Mouse (Mus musculus) embryonic facial prominence, embryonic 12.5 days (tissue): Measurements from ENCODE around the gene Defb25. TPM values are rescaled to one million over a fixed set of nuclear protein-coding genes. Genes with fewer than 3 reads are reported as not detected.
A peak's percentile ranks its signal among the peaks of the same experiment; 100 is the strongest.
"Not testable (repeated sequence)": the region's sequence is repeated elsewhere in the genome, so short reads cannot be mapped to it uniquely, and the experiment has no call there.

ENCODE experiments used
- ATAC-seq: fragments of 200-750 bp; cut with Nextera tagmentation; 2 replicates; pipeline ENCODE4 v1.8.0; 2017; ENCODE audit not compliant: insufficient number of reproducible peaks, insufficient read depth, low FRiP score, low TSS enrichment
- H3K27ac ChIP-seq: fragments of 300-500 bp; sonication (generic); 2 replicates; pipeline ENCODE4 v1.5.1; 2016; ENCODE audit warnings: mild to moderate bottlenecking
- H3K27me3 ChIP-seq: fragments of 300-500 bp; sonication (generic); 2 replicates; pipeline ENCODE4 v1.6.1; 2016; ENCODE audit warnings: mild to moderate bottlenecking, moderate library complexity
- H3K36me3 ChIP-seq: fragments of 300-500 bp; sonication (generic); 2 replicates; pipeline ENCODE4 v1.6.1; 2016; ENCODE audit warnings: mild to moderate bottlenecking
- H3K4me1 ChIP-seq: fragments of 300-500 bp; sonication (generic); 2 replicates; pipeline ENCODE4 v1.6.1; 2016
- H3K4me2 ChIP-seq: fragments of 300-500 bp; sonication (generic); replicated peaks from 2 replicates; pipeline ENCODE4 v1.6.1; 2016; ENCODE audit warnings: mild to moderate bottlenecking, moderate library complexity
- H3K4me3 ChIP-seq: fragments of 300-500 bp; sonication (generic); 2 replicates; pipeline ENCODE4 v1.5.1; 2016; ENCODE audit warnings: mild to moderate bottlenecking
- H3K9ac ChIP-seq: fragments of 300-500 bp; sonication (generic); 2 replicates; pipeline ENCODE4 v1.6.1; 2016; ENCODE audit warnings: mild to moderate bottlenecking, moderate library complexity
- H3K9me3 ChIP-seq: fragments of 300-500 bp; sonication (generic); 2 replicates; pipeline ENCODE4 v1.6.1; 2016; ENCODE audit warnings: mild to moderate bottlenecking, moderate library complexity
- WGBS: fragments of 180-500 bp; shearing (Covaris S2); methylation state at CpG from one replicate; pipeline ENCODE4 v1.1.7; 2016; 5-methylcytosine and 5-hydroxymethylcytosine counted together
- polyA plus RNA-seq: library from polyadenylated mRNA; unstranded; fragments of >200 nt; fragmentation: Nextera tagmentation; extraction: Ambion mirVana; gene quantifications from 2 replicates; pipeline ENCODE4 v1.2.1, GENCODE M21; 2016

The Defb25 gene
- polyA plus RNA-seq = not detected in 2 replicates

DNA sequence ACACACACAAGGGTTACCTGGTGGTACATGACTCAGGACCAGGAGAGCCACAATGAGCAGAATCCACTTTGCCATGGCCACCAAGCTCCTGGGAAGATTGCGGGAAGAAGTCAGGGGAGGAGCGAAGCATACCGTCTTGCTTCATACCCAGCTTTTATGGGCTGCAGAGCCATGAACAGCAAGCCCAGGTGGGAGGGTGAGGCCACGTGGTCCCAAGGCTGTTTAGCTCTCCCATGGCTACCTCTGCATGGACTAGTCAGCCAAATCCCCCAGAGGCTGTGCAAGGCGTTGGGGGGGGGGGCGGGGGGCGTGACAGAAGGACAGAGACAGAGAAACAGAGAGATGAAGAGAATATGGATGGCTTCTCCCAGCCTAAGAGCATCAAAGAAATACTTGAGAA, at the start of gene Defb25:
Gene Defb25, minus strand, starts transcription at position 101 of the 400 bp plus-strand sequence.
- no peak within 1 kb of the TSS for H3K9ac ChIP-seq
- no peak within 1 kb of the TSS for H3K27ac ChIP-seq
- H3K27me3 ChIP-seq = peaks cover 29% of the 10 kb centered on the region
- no peak within 1 kb of the TSS for H3K4me3 ChIP-seq
- no peaks in the 10 kb centered on the region for H3K9me3 ChIP-seq
- H3K4me1 ChIP-seq = peaks cover 11% of the 10 kb centered on the region; the same call in 1 of the 2 replicates
- H3K4me2 ChIP-seq = no peak within 1 kb of the TSS
- ATAC-seq = no peak
- 84% methylated on average over 7 of the region's 7 CpGs for WGBS
- no peaks in the 10 kb centered on the region for H3K36me3 ChIP-seq

DNA sequence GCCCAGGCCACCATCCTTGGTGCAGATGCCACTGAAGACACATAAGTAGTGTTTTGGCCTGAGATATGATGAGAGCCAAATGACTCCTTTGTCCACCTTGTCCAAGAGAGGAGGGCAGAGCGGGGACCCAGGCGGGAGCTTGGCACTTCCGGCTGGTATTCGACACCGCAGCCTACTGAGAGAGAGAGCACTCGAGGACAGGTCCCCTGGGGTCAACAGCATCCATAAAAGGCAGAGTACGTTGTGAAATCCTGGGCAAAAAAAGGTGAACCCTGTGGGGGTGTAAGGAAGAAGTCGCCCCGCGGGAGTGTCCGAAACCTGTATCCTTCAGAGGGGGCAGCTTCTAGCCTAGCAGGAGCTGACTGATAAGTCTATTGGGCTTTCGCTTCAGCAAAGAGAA, 49.3 kb upstream of the Defb25 start:
- Histone ChIP-seq H3K27me3 (no peaks in the 10 kb centered on the region), H3K4me3 (peak overlapping the region; percentile 99), H3K27ac (no peak overlapping the region), H3K4me1 (peaks cover 31% of the 10 kb centered on the region), H3K9ac (peak overlapping the region; percentile 98), H3K36me3 (peaks cover 44% of the 10 kb centered on the region), H3K9me3 (no peaks in the 10 kb centered on the region), H3K4me2 (peak overlapping the region; percentile 69)
- ATAC-seq = no peak
- 75% methylated on average over 12 of the region's 12 CpGs for WGBS

- no peaks in the 10 kb centered on the region for H3K9me3 ChIP-seq
- peak overlapping the region; percentile 98 for H3K9ac ChIP-seq
- WGBS = 33% methylated on average over 5 of the region's 5 CpGs
- H3K27me3 ChIP-seq = no peaks in the 10 kb centered on the region
- peak overlapping the region; percentile 99 for H3K4me3 ChIP-seq
- H3K36me3 ChIP-seq = peaks cover 39% of the 10 kb centered on the region
- ATAC-seq = no peak
- H3K4me1 ChIP-seq = peaks cover 31% of the 10 kb centered on the region
- H3K4me2 ChIP-seq = peak overlapping the region; percentile 69
- peak overlapping the region; percentile 98; the same call in 1 of the 2 replicates for H3K27ac ChIP-seq
Observed at GRCm38 (mm10) chr2:152671642-152671999, 48.8 kb upstream of the Defb25 start.

GRCm38 (mm10) chr2:152670983-152671641, 48.3 kb upstream of the Defb25 start:
- H3K9ac ChIP-seq = peak overlapping the region; percentile 98
- H3K27ac ChIP-seq = peak overlapping the region; percentile 98
- WGBS = 53% methylated on average over 9 of the region's 9 CpGs
- H3K4me2 ChIP-seq = peak overlapping the region; percentile 69
- peak overlapping the region; percentile 99 for H3K4me3 ChIP-seq
- H3K27me3 ChIP-seq = no peaks in the 10 kb centered on the region
- peaks cover 34% of the 10 kb centered on the region for H3K36me3 ChIP-seq
- ATAC-seq = no peak
- H3K9me3 ChIP-seq = no peaks in the 10 kb centered on the region
- peaks cover 31% of the 10 kb centered on the region for H3K4me1 ChIP-seq

DNA sequence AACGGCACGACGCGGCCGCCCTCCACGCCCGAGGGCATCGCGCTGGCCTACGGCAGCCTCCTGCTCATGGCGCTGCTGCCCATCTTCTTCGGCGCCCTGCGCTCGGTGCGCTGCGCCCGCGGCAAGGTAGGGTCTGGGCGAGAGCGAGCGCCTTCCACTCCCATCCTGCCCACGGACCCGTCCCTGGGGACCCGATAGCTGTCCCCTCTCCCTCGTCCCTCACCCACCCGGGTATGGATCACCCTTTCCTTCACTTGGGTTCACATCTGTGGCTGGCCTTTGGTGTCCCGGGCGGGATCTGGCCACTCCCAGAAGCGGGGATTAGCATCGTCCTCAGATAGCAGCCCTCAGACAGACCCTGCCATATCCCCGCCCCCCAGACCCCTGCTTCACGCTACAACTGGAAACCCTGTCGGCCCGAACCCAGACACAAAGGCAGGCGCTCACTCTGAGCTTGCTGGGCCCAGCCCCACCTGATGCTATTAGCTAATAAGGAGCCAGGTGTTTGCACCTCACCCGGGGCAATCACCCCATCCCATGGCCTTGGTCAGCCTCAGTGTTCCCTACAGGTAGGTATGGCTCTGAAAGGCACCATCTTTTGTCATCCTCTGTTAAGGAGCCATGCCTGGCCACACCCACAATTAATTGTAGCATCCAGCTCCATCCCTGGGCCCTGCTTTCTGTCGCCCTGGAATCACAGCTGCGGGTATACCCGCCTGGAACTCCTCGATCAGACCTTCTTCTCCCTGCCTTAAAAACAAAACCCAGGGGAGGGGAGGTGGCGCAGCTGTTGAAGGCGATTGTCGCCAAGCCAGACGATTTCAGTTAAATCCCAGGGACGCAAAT, 47.0 kb upstream of the Defb25 start:
- Histone ChIP-seq H3K4me3 (peak overlapping the region; percentile 99), H3K27me3 (no peaks in the 10 kb centered on the region), H3K4me1 (peaks cover 26% of the 10 kb centered on the region), H3K4me2 (peak overlapping the region; percentile 69), H3K9me3 (no peaks in the 10 kb centered on the region), H3K27ac (peak overlapping the region; percentile 98), H3K9ac (peak overlapping the region; percentile 98), H3K36me3 (peaks cover 21% of the 10 kb centered on the region)
- WGBS = under 1% methylated on average over 46 of the region's 46 CpGs
- ATAC-seq = peak; percentile 75

DNA sequence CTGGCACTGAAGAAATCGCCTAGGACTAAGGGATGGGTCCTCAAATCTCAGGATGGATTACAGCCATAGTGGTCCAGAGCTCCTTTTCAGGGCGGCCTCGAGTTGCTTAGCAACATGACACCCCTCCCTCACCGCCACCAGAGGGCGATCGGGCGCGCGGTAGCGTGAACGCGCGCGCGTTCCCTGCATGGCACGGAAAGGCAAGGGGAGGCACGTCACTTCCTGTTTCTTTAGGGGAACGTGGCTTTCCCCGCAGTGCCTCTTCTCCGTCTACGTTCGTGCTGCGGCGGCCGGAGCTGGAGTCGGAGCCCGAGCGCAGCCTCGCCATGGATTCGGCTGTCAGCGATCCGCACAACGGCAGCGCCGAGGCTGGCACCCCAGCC, 46.4 kb upstream of the Defb25 start, which contains the start of gene H13:
Gene H13, plus strand, starts transcription at position 206 of the 383 bp plus-strand sequence.
- peak within 1 kb of the TSS; percentile 98 for H3K27ac ChIP-seq
- H3K4me3 ChIP-seq = peak within 1 kb of the TSS; percentile 99
- H3K27me3 ChIP-seq = no peaks in the 10 kb centered on the region
- H3K36me3 ChIP-seq = peaks cover 15% of the 10 kb centered on the region
- WGBS = under 1% methylated on average over 35 of the region's 35 CpGs
- H3K9ac ChIP-seq = peak within 1 kb of the TSS; percentile 98
- H3K4me1 ChIP-seq = peaks cover 26% of the 10 kb centered on the region
- ATAC-seq = peak; percentile 68
- peak within 1 kb of the TSS; percentile 69 for H3K4me2 ChIP-seq
- no peaks in the 10 kb centered on the region for H3K9me3 ChIP-seq

- not testable (repeated sequence) for H3K27ac ChIP-seq, H3K36me3 ChIP-seq, H3K9me3 ChIP-seq, H3K9ac ChIP-seq, H3K27me3 ChIP-seq, H3K4me1 ChIP-seq, H3K4me3 ChIP-seq, ATAC-seq, H3K4me2 ChIP-seq
- 71% methylated on average over 3 of the region's 3 CpGs for WGBS
Observed at GRCm38 (mm10) chr2:152666191-152666590, 43.3 kb upstream of the Defb25 start.

- H3K4me3 ChIP-seq = no peak overlapping the region
- no peaks in the 10 kb centered on the region for H3K27me3 ChIP-seq
- no peaks in the 10 kb centered on the region for H3K4me1 ChIP-seq
- H3K4me2 ChIP-seq = no peak overlapping the region
- no peak overlapping the region for H3K9ac ChIP-seq
- 81% methylated on average over 6 of the region's 6 CpGs for WGBS
- H3K9me3 ChIP-seq = no peaks in the 10 kb centered on the region
- ATAC-seq = no peak
- H3K36me3 ChIP-seq = no peaks in the 10 kb centered on the region
- no peak overlapping the region for H3K27ac ChIP-seq
Observed at GRCm38 (mm10) chr2:152661163-152661562, 38.3 kb upstream of the Defb25 start.

GRCm38 (mm10) chr2:152657398-152657797, 34.5 kb upstream of the Defb25 start:
- Histone ChIP-seq H3K27ac (no peak overlapping the region), H3K4me3 (no peak overlapping the region), H3K27me3 (no peaks in the 10 kb centered on the region), H3K36me3 (no peaks in the 10 kb centered on the region), H3K4me1 (0 out of 2 replicates have a peak, but pooled peaks cover 3% of the 10 kb centered on the region), H3K9me3 (no peaks in the 10 kb centered on the region), H3K4me2 (no peak overlapping the region), H3K9ac (no peak overlapping the region)
- WGBS = 61% methylated on average over 10 of the region's 10 CpGs
- no peak for ATAC-seq

GRCm38 (mm10) chr2:152653874-152654715, 31.2 kb upstream of the Defb25 start:
- H3K27me3 ChIP-seq = no peaks in the 10 kb centered on the region
- 53% methylated on average over 14 of the region's 14 CpGs for WGBS
- ATAC-seq = no peak
- no peak overlapping the region for H3K4me2 ChIP-seq
- H3K4me3 ChIP-seq = no peak overlapping the region
- no peaks in the 10 kb centered on the region for H3K36me3 ChIP-seq
- H3K4me1 ChIP-seq = 0 out of 2 replicates have a peak, but pooled peaks cover 3% of the 10 kb centered on the region
- no peaks in the 10 kb centered on the region for H3K9me3 ChIP-seq
- no peak overlapping the region for H3K27ac ChIP-seq
- H3K9ac ChIP-seq = no peak overlapping the region

DNA sequence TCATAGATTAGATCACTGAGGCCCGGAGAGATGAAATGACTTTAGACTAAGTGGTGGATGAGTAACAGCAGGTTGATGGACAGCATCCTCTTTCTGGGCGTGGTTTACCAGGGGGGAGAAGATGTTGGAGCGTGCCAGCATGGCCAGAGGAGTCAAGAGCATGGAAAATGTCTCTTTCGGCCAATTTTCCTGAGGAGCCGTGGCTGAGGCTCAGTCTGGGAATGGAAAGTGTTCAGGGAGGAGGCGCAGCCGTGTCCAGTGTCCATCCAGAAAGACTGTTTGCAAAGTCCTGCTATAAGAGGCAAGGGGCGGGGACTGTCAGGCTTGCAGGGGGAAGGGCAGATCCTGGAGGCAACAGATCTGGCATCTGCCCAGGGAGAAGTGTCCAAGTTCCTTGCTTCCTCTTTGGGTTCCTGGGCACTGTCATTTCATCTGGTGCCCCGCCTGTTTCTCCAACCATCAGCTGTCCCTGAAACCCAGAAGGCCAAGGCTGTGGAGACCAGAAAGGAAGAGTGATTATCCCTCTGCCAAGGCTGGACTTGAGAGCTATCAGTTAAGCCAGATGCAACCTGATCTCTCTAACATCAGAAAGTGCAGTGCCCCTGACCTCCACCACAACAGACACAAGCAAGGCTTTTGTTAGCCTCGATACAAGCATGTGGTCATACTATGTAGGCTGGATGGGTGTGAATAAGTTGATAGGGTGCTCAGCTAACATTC, 30.2 kb upstream of the Defb25 start:
- ATAC-seq = no peak
- Histone ChIP-seq H3K27ac (no peak overlapping the region), H3K4me2 (no peak overlapping the region), H3K36me3 (no peaks in the 10 kb centered on the region), H3K4me1 (0 out of 2 replicates have a peak, but pooled peaks cover 3% of the 10 kb centered on the region), H3K9ac (no peak overlapping the region), H3K9me3 (no peaks in the 10 kb centered on the region), H3K27me3 (no peaks in the 10 kb centered on the region), H3K4me3 (no peak overlapping the region)
- 57% methylated on average over 10 of the region's 10 CpGs for WGBS
